Mouse (Mus musculus): ENCODE results near the gene Ncoa1.

DNA sequence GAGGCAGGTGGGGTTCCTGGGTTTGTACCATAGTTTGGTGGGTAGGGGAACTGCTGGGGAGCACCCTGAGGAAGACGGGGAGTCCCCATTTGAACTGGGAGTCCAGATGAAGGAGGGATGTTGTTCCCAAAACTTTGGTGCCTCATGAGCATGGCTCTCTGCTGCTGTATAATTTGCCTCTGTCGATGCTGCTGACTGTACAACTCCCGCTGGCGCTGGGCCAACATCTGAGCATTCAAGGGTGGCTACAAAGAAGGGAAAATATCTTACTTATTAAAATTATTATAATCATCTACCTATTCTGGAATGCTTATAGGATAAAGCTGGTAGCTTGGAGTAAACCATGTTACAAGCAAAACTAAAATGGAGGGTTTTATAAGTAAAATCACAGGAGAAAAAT is 209.2 kb downstream of the Ncoa1 start:
- TF ChIP-seq CTCF (IDR thresholded peaks at IDR 0.05; ENCODE audit: low read depth, low read length) = no peak
- TF ChIP-seq POLR2A (IDR thresholded peaks at IDR 0.05; ENCODE audit: borderline replicate concordance, low read depth, low read length) = no peak
